Mouse (Mus musculus): ENCODE data around the gene Rab4a. TPM values are rescaled to one million over a fixed set of nuclear protein-coding genes. Genes with fewer than 3 reads are reported as not detected.

Gene Rab4a
- total RNA-seq, 1 experiment from 2014 or later: 13.9 TPM

DNA sequence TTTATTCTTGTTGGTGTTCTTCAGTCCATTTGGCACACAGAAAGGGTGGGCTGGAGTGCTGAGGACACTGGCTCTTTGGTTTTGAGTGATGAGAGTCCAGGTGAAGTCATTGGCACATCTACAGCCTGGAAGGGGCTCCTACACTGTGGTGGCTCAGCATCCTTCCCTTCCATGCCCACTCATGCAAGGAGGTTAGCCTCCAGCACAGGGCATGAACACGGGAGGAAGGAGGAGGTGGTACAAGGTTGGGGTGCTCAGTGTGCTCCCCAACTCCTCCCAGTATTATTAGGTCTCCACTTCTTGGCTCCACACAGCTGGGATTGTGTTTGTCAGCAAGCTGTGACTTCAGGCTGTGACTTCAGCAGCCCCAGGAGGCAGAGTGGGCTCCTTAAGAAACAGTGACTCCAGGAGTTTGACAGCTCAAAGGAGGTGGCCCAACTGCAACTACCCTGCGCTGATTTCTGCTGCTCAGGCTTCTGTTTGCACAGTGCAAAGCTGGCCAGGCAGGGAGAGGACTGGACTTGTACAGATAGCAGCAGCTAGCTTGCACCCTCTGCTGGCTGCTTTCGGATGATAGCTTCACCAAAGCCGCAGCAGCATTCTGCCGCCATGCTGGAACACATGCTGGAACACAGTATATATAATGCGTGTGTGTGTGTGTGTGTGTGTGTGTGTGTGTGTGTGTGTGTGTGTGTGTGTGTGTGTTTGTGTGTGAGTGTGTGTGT lies 22.1 kb upstream of the Rab4a start:
- peak; percentile 73 to 90 for ATAC-seq (replicated peaks in 1 of 2; ENCODE audit: insufficient read depth in 1 of 2, low FRiP score in 2 of 2, low TSS enrichment in 1 of 2, low read depth in 1 of 2, poor library complexity in 2 of 2, severe bottlenecking in 2 of 2)

DNA sequence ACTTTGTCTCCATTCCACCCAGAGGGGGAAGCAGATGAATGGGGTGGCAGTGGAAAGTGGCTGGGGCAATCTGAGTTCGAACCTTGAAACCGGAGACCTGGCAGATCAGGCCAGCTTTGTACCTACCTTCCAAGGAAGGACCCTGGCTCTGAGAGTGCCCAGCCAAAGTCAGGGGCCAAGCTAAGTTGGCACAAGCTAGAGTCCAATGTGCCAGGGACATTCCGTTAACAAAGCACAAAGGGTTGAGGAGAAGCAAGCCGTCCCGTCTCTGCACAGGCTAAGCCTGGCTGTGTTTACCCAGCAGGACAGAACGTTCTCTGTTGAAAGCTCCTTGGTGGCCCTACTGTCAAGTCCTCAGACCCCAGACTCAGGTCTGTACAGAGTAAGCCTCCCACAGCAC lies 19.6 kb upstream of the Rab4a start:
- ATAC-seq (replicated peaks in 1 of 2; ENCODE audit: insufficient read depth in 1 of 2, low FRiP score in 2 of 2, low TSS enrichment in 1 of 2, low read depth in 1 of 2, poor library complexity in 2 of 2, severe bottlenecking in 2 of 2): no peak

DNA sequence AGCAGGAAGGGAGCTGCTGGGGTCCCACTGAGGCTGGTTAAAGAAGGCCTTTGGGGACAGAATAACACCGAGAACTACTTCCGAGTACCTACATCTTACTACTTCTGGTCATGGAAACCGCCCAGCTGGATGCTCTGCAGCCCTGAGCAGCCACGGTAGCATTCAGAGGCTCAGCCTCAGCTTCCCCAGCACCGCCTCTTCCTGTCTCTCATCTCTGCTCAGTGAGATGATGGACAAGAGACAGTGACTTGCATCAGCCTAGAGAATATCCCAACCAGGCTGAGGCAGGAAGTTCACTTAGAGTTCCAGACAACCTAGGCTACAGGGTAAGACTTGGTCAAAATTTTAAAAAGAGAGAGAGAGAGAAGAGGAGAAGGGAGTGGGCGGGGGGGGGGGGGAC lies 19.1 kb upstream of the Rab4a start:
- ATAC-seq (replicated peaks in 1 of 2; ENCODE audit: insufficient read depth in 1 of 2, low FRiP score in 2 of 2, low TSS enrichment in 1 of 2, low read depth in 1 of 2, poor library complexity in 2 of 2, severe bottlenecking in 2 of 2): no peak

DNA sequence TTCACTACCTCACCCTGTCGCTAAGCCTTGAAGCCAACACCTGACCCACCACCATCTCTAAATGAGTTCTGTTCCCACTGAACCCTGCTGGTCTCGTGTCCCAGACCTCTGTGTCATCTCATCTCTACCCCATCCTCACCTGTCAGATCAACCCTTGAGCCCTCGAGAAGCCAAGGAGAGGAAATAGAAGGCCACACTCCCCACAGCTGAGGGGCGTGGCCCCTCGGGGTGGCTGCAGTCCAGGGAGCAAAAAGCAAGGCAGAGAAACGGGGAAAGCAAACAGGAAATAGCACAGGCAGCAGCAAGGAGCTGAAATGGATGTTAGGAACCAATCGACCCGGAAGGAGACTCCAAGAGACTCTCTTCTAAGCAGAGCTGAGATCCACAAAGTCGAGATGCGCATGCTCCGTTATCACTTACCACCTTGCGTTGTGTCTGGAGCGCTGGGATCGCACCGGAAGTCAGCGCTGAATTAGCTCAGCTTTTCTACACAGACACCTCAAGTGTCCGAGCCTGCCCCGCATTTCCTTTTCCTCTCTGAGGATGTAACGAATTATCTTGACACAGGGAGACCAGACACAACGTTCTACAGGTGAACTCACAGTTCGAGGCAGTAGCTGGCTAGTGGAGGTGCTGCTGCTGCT lies 18.4 kb upstream of the Rab4a start:
- no peak for ATAC-seq (replicated peaks in 1 of 2; ENCODE audit: insufficient read depth in 1 of 2, low FRiP score in 2 of 2, low TSS enrichment in 1 of 2, low read depth in 1 of 2, poor library complexity in 2 of 2, severe bottlenecking in 2 of 2)

DNA sequence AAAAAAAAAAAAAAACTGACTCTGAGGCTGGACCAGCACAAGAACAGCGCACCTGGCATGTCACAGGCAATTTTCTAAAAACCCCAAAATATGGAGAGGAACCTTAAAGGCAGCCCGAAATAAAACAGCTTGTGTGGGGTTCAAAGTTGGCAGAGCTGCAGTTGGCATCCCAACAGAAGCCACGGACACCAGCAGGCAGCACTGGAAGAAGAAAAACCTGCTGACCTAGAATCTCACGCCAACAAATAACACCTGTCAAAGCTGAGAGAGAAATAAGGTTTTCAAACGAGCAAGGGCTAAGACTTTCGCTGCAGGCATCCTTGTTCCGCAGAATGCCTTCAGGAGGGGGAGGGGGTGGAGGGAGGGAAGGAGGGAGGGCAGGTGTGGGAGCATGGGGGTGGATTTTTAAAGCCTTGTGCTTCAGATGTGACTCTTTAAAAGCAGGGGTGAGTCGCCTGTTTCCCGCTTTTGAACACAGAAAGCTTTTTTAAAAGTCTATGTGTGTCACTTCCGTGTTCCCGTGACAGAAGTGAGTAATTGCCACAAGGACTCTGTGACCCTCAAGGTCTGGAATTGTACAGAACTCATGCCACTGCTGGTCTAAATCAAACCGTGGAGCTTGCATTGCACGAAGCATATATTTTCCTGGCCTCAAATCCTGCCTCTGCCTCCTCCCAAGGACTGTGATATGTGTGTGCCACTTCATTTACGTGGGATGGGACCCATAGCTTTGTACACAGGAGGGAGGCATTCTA lies 17.2 kb upstream of the Rab4a start:
- no peak for ATAC-seq (replicated peaks in 1 of 2; ENCODE audit: insufficient read depth in 1 of 2, low FRiP score in 2 of 2, low TSS enrichment in 1 of 2, low read depth in 1 of 2, poor library complexity in 2 of 2, severe bottlenecking in 2 of 2)

DNA sequence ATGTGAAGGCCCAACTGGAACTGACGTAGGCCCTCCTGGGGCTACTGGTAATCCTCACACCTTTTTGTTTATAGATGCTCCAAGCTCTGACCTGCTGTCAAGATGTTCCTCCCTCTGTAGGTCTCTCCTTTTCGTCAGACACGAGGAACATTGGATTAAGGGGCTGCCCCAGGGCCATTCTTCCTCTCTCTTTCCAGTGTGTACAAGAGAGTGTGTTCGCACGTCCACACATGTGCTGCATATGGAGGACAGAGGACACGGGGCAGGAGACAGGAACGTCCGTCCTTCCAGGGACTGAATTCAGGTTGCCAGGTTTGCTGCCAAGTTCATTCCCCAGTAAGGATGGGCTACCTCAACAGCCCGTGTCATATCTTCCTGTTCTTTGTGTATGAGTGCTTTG lies 16.3 kb upstream of the Rab4a start:
- no peak for ATAC-seq (replicated peaks in 1 of 2; ENCODE audit: insufficient read depth in 1 of 2, low FRiP score in 2 of 2, low TSS enrichment in 1 of 2, low read depth in 1 of 2, poor library complexity in 2 of 2, severe bottlenecking in 2 of 2)

DNA sequence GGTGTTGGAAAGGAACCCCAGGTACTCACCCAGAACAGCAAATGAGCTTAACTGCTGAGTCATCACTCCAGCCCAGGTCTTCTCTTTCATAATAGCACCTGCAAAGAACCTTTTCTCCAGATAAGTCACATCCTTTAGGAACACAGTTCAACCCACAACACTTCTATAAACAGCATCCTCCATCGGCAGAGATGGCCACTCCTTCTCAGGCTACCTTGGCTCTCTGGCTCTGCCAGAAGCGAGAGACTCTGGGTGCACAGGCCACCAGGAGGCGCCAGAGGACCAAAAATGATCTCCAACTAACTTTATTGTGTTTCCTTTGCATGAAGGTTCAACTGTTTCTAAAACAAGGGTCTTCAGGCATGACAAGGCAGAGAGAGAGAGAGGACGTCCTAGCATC lies 15.8 kb upstream of the Rab4a start:
- peak; percentile 71 to 83 for ATAC-seq (replicated peaks in 1 of 2; ENCODE audit: insufficient read depth in 1 of 2, low FRiP score in 2 of 2, low TSS enrichment in 1 of 2, low read depth in 1 of 2, poor library complexity in 2 of 2, severe bottlenecking in 2 of 2)

DNA sequence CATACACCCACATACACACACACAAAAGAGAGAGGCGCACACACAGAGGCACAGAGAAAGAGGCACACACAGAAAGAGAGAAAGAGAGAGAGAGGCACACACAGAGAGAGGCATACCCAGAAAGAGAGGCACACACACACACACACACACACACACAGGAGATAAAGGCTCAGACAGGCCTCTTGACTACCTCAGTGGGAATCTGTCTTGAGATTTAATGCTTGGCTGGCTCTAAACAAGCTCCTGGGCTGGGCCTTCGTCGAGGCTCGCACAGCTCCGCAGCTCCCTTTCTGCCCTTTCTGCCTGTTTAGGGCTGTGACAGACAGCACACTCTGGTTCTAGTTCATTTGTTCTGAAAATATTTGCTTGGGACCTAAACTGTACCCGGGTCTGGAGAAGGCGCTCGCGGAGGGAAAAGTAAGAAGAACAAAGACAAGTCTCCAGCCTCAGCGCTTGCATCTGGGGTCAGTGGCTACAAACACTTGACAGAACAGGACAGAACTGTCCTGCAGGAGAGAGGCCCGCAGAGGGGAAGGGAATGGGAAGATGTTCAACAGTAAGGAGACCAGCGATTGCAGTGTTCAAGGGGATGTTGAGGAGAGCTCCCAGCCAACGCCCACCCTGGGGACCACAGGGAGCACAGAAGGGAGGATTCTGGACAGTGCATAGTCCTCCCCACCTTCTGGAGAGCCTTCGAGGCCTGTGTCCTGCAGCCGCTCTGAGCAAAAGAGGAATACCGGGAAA lies 14.5 kb upstream of the Rab4a start:
- ATAC-seq (replicated peaks in 1 of 2; ENCODE audit: insufficient read depth in 1 of 2, low FRiP score in 2 of 2, low TSS enrichment in 1 of 2, low read depth in 1 of 2, poor library complexity in 2 of 2, severe bottlenecking in 2 of 2): no peak

DNA sequence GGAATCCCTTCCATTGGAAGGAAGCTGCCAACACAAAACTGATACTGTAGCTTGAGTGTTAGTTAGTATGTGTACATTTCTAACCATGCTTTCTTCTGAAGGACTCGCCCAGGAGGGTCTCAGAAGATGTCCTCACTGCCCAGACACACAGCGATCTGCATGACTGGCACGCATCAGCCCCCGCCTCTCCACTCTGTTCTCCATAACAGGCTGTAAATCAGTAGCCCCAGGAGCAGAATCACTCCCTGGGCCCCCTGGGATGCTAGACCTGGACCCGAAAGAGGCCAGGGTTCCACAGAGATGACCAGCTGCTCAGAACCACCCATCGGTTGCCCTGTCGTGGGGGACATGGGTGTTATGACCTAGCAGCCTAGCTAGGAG lies 13.9 kb upstream of the Rab4a start:
- no peak for ATAC-seq (replicated peaks in 1 of 2; ENCODE audit: insufficient read depth in 1 of 2, low FRiP score in 2 of 2, low TSS enrichment in 1 of 2, low read depth in 1 of 2, poor library complexity in 2 of 2, severe bottlenecking in 2 of 2)

DNA sequence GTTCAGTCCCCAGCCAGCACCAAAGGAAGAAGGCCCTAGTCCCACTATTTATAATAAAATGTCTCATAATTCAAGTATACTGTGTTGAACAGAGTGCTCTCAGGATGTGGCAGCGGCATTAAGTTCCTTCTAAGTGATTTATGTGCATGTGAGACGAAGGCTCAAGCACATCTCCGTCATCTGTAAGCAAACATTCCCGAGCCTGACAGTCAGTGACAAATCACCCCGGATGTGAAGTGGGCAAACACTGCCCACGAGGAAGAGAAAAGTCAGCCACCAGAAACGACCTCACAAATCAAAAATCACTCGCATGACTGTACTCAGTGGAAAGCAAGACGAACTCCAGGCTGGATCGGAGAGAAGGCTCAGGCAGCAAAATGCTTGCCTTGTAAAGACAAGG lies 11.9 kb upstream of the Rab4a start:
- peak in 1 of 2 experiments; percentile 31; a peak in 1 of 4 replicates for ATAC-seq (replicated peaks in 1 of 2; ENCODE audit: insufficient read depth in 1 of 2, low FRiP score in 2 of 2, low TSS enrichment in 1 of 2, low read depth in 1 of 2, poor library complexity in 2 of 2, severe bottlenecking in 2 of 2)

DNA sequence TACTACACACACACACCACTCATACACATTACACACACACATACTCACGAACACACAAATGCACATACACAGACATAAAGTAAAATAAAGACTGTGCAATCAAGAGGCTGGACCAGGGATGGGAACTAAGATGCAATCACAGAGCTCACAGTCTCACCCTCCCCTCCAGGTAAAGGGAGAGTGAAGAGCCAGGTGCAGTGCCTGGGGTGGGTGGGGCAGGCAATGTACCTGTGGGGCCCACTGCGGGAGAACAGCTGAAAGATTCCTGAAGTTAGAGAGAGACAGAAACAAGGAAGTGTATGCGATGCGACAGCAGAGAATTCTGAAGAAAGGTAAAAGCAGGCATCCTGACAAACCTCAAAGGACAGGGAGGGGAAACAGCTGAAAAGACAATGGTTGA lies 11.0 kb upstream of the Rab4a start:
- ATAC-seq (replicated peaks in 1 of 2; ENCODE audit: insufficient read depth in 1 of 2, low FRiP score in 2 of 2, low TSS enrichment in 1 of 2, low read depth in 1 of 2, poor library complexity in 2 of 2, severe bottlenecking in 2 of 2): no peak

DNA sequence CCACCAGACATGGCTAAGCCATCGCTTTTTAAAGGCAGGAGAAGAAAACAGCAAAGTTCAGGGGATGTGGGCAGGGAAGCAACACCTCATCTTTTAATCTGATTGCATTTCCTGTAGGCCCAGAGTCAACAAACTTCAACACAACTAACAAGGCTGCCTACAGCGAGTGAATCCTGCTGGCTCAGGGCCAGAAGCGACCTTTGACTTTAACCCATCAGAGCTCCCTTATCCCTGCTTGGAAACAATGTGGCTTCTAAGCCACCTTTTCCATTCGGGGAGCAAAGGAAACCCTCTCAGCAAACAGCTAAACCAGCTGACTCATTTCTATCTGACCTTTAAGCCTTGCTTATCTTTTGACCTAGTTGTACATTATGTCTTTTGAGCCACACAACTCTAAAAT lies 9.0 kb upstream of the Rab4a start:
- ATAC-seq (replicated peaks in 1 of 2; ENCODE audit: insufficient read depth in 1 of 2, low FRiP score in 2 of 2, low TSS enrichment in 1 of 2, low read depth in 1 of 2, poor library complexity in 2 of 2, severe bottlenecking in 2 of 2): no peak

DNA sequence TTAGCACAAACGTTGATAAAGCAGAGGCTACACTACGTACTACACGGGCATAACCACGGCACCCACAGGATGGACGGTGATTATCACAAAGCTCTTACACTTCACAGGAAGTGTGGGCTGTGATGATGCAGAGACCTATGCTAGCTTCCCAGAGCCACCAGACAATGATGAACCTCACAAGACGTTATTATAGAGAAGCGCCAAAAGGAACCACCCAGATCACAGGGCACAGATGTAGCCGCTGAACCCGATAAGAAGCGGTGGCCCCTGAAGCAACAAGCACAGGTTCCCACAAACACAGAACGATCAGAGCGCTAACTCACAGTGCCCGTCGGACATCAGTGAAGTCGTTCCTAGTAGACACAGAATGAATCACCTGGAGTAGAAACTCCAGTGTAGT lies 7.9 kb upstream of the Rab4a start:
- ATAC-seq (replicated peaks in 1 of 2; ENCODE audit: insufficient read depth in 1 of 2, low FRiP score in 2 of 2, low TSS enrichment in 1 of 2, low read depth in 1 of 2, poor library complexity in 2 of 2, severe bottlenecking in 2 of 2): peak; percentile 40 to 65; a peak in 1 of 4 replicates

DNA sequence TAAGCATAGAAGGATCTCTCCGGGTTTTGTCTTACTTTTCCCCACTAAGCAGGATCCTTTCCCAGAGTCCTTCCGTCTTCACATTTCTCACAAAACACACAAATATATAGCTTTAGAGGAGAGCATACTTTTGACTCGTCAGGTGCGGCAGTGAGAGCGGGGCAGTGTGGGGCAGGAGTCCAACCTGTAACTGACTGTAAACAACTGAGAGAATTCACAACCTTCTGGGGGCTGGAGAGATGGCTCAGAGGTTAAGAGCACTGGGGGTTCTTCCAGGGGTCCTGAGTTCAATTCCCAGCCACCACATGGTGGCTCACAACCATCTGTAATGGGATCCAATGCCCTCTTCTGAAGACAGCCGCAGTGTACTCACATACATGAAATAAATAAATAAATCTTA lies 6.4 kb upstream of the Rab4a start:
- no peak for ATAC-seq (replicated peaks in 1 of 2; ENCODE audit: insufficient read depth in 1 of 2, low FRiP score in 2 of 2, low TSS enrichment in 1 of 2, low read depth in 1 of 2, poor library complexity in 2 of 2, severe bottlenecking in 2 of 2)

DNA sequence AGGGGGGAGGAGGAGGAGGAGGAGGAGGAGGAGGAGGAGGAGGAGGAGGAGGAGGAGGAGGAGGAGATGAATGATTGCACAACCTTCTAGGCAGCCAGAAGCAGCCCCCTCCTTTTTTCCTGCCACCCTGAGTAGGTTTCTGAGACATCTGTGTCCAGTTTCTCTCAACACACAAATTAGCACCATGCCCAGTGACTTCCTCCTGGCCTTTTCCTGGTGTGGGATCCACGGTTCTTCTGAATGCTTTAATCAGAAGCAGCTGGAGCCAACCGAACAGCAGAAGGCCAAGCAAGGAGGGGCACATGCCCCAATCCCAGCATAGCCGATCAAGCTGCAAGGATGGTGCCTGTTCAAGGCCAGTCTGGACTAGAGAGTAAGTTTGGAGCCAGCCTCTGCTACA lies 5.9 kb upstream of the Rab4a start:
- ATAC-seq (replicated peaks in 1 of 2; ENCODE audit: insufficient read depth in 1 of 2, low FRiP score in 2 of 2, low TSS enrichment in 1 of 2, low read depth in 1 of 2, poor library complexity in 2 of 2, severe bottlenecking in 2 of 2): no peak

DNA sequence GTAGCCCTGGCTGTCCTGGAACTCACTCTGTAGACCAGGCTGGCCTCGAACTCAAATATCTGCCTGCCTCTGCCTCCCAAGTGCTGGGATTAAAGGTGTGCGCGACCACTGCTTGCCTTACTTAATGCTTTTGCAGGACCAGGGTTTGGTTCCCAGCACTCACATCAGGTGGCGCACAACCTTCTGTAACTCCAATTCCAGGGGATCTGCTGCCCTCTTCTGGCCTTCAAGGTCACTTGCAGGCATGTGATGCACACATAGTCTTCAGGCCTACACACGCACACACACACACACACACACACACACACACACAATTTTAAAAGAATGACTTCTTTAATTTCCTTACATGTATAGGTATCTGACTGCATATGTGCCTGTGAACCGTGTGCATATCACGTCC lies 4.9 kb upstream of the Rab4a start:
- ATAC-seq (replicated peaks in 1 of 2; ENCODE audit: insufficient read depth in 1 of 2, low FRiP score in 2 of 2, low TSS enrichment in 1 of 2, low read depth in 1 of 2, poor library complexity in 2 of 2, severe bottlenecking in 2 of 2): no peak

DNA sequence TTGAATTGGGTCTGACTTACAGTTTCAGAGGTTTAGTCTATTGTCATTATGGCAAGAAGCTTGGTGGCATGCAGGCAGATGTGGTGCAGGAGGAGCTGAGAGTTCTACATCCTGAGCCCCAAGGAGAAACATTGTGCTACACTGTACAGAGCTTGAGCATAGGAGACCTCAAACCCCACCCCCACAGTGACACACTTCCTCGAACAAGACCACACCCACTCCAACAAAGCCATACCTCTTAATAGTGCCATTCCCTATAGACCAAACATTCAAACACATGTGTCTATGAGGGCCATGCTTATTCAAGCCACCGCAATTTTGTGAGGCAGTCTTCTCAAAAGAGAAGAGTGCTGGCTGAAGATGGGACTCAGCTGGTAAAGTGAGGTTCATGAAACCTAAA lies 4.2 kb upstream of the Rab4a start:
- ATAC-seq (replicated peaks in 1 of 2; ENCODE audit: insufficient read depth in 1 of 2, low FRiP score in 2 of 2, low TSS enrichment in 1 of 2, low read depth in 1 of 2, poor library complexity in 2 of 2, severe bottlenecking in 2 of 2): no peak

DNA sequence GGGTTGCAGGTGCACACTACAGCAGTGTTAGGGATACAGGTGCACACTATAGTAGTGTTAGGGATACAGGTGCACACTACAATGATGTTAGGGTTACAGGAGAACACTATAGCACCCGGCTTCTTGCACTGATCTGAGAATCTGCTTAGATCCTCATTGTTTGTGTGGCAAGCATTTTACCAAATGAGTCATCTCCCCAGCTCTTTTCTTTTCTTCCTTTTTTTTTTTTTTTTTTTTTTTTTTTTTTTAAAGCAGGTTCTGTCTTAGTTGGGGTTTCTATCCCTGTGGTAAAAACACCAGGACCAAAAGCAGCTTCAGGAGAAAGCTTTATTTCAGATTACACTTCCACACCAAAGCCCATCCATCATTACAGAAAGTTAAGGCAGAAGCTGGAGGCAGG lies 2.1 kb upstream of the Rab4a start:
- no peak for ATAC-seq (replicated peaks in 1 of 2; ENCODE audit: insufficient read depth in 1 of 2, low FRiP score in 2 of 2, low TSS enrichment in 1 of 2, low read depth in 1 of 2, poor library complexity in 2 of 2, severe bottlenecking in 2 of 2)
